Mouse (Mus musculus) lung, adult 2 months (tissue): ENCODE measurements around the gene Ptpn14.

Experiments
- CTCF ChIP-seq: fragments of 200-500 bp; IDR thresholded peaks from 2 replicates; pipeline ENCODE4 v1.5.1; 2011; ENCODE audit warnings: mild to moderate bottlenecking, low read length, control low read depth; ENCODE audit not compliant: insufficient read depth
- POLR2A ChIP-seq: fragments of 200-500 bp; IDR thresholded peaks from 2 replicates; pipeline ENCODE4 v1.6.1; 2011; ENCODE audit warnings: low read depth, mild to moderate bottlenecking, control low read depth, low read length, borderline replicate concordance; ENCODE audit errors: extremely low read depth

- TF ChIP-seq CTCF: no peak
- TF ChIP-seq POLR2A: no peak
Measured at GRCm38 (mm10) chr1:189903169-189903568, 175.1 kb downstream of the Ptpn14 start.
